Mouse (Mus musculus) heart, postnatal 0 days (tissue): Measurements from ENCODE around the gene Acsf2.

ENCODE experiments used
- CTCF ChIP-seq: IDR thresholded peaks from 2 replicates; pipeline ENCODE4 v1.5.1; 2016; ENCODE audit warnings: antibody characterized with exemption, control low read depth, low read depth
- EP300 ChIP-seq: IDR thresholded peaks from 2 replicates; pipeline ENCODE4 v1.6.1; 2016; ENCODE audit warnings: antibody characterized with exemption, low read depth

DNA sequence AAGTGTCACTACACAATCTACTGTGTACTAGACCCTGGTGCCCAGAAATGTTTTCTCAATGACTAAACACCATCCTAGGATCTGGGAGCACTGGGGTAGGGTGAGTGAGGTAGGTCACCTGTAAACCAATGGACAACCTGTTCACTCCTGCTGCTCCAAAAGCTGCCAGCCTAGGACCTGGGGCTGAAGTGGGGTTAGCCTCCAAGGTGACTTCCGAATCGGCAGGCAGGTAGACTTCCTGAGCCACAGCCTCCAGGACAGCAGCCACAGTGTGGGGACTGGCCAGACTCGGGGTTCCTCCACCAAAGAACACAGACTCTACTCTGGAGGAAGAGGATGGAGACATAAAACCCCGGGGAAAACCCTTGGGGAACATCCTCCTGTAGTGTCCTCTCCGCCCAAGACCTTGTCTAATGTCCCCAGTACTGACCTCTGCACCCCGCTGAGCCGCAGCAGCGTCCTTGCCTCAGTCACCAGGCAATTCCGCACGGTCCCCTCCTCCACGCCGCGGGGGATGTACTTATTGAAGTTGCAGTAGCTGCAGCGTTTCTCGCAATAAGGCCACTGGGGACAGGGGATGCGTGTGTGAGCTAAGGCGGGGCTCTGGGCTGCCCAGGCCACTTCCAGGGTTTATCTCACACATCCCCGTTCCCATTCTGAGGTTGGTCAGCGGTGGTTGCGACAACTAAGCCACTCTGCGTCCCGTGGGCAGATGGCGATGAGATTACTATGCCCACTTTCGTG lies 53.5 kb downstream of the Acsf2 start:
- TF ChIP-seq CTCF, result no peak
- no peak; the same call in 1 of the 2 replicates for TF ChIP-seq EP300
